Mouse (Mus musculus): Measurements from ENCODE around the gene Thsd4. TPM values are rescaled to one million over a fixed set of nuclear protein-coding genes. Genes with fewer than 3 reads are reported as not detected.

Gene Thsd4
- polyA plus RNA-seq, 1 experiment from 2014 or later: 13.6 TPM

DNA sequence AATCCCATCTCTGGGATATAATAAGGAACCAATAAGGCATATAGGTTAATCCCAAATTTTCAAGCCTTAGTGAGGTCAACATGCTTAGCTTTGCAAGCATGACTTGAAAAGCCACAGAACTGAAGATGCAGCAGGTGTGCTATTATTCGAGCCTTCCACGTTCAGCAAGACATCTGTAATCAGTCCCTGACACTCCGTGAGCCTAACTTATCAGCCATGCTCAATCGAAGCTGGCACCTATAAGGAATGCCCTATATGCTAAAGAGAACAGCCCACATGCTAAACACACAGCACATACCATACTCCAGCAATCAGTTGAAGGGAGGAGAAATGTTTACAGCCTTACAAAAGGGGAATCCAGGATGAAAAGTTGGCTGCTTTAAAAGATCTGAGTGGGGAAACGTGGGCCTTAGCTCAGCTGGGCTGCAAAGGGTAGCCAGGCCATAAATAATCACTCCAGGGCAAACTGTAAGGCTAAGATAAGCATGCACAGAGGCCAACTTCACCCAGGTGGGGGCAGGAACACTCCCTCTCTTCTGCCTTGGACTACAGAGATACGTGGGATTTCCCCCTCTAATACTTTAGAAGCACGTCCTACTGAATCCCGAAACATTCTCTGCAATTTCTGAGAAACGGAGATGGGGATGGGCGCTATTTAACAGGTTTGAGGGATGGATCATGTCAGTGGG is 154.1 kb downstream of the Thsd4 start:
- H3K4me1 ChIP-seq: peaks cover 18% of the 10 kb centered on the region
- no peak for ATAC-seq (ENCODE audit: insufficient number of reproducible peaks, insufficient read depth, low FRiP score, low TSS enrichment, low read depth)
- H3K9me3 ChIP-seq: no peaks in the 10 kb centered on the region
- H3K27ac ChIP-seq: no peak overlapping the region; the same call in 1 of the 2 replicates
- H3K36me3 ChIP-seq: no peaks in the 10 kb centered on the region
- no peaks in the 10 kb centered on the region for H3K27me3 ChIP-seq
- H3K4me2 ChIP-seq: no peak overlapping the region
- 76% methylated on average over 10 of the region's 10 CpGs for WGBS
- no peak overlapping the region for H3K9ac ChIP-seq
- H3K4me3 ChIP-seq: no peak overlapping the region

DNA sequence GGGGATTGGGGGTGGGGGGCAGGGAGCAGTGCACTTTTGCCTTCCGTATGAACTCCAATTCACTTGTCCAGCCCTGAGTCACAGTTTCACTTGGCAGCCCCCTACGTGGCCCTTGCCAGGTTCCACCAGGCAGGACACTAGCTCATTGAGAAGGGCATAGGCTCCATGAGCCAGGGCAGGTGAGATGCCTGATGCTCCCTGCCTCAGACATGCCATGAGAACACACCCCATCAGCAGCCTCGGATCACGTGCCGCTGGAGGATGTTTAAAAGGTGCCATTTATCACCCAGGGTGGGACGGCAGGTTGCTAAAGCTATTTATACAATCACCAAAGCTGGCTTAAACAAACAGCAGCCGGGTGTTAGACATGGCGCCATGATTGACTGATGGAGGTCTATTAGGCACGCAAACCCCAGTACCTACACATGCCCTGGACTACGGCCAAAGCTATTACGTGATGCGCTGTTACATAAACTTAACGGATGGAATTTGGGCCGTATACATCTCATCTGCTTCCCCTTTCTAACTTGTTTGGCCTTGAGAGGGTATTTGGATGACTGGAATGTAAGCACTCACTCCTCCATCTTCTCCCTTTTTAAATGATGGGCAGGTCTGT is 157.6 kb downstream of the Thsd4 start:
- peak; percentile 15; the same call in 1 of the 2 replicates for ATAC-seq (ENCODE audit: insufficient number of reproducible peaks, insufficient read depth, low FRiP score, low TSS enrichment, low read depth)
- no peaks in the 10 kb centered on the region for H3K36me3 ChIP-seq
- H3K9me3 ChIP-seq: no peaks in the 10 kb centered on the region
- H3K27ac ChIP-seq: no peak overlapping the region
- H3K4me1 ChIP-seq: peaks cover 18% of the 10 kb centered on the region
- no peaks in the 10 kb centered on the region for H3K27me3 ChIP-seq
- no peak overlapping the region for H3K4me2 ChIP-seq
- WGBS: 68% methylated on average over 14 of the region's 14 CpGs
- no peak overlapping the region for H3K4me3 ChIP-seq
- no peak overlapping the region for H3K9ac ChIP-seq

DNA sequence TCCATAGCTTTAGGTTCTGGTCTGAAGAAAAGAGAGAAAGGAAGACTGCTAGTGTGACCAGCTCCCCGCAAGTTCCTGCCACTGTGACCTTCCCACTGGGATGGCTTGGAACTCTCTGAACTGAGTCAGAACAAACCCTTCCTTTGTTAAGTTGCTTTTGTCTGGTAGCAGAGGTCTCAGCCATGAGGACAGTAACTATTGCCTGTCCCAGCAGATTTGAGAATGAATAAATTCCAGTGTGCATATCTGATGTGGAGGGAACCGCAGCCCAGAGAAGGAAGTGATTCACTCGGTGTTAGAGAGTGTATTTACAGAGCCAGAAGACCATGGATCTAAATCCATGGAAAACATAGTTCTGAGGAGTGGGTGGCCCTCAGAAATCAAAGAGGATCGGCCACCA is 169.5 kb downstream of the Thsd4 start:
- WGBS: 79% methylated on average over 4 of the region's 4 CpGs
- Histone ChIP-seq H3K27ac (no peak overlapping the region), H3K36me3 (no peaks in the 10 kb centered on the region), H3K4me2 (no peak overlapping the region), H3K4me1 (peaks cover 26% of the 10 kb centered on the region; the same call in 1 of the 2 replicates), H3K9ac (no peak overlapping the region), H3K27me3 (no peaks in the 10 kb centered on the region), H3K4me3 (no peak overlapping the region), H3K9me3 (no peaks in the 10 kb centered on the region)
- ATAC-seq (ENCODE audit: insufficient number of reproducible peaks, insufficient read depth, low FRiP score, low TSS enrichment, low read depth): no peak

DNA sequence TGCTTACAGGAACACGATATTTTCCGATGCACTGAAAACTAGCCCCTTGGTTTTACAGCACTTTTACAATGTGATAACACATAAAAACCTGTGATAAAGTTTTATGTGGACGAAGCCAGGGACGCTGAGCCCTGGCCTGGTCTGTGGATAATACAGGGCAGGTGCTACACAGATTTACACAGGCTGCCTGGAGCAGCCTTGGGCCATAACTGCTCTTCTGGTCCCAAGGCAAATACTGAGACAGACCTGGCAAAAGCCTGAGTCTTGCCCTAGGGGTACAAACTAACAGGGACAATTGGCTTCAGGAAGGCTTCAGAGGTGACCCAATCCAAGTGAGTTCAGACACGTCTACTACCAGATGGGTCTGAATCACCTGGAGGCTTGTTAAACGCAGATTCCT is 170.7 kb downstream of the Thsd4 start:
- Histone ChIP-seq H3K27ac (no peak overlapping the region), H3K4me3 (no peak overlapping the region), H3K27me3 (no peaks in the 10 kb centered on the region), H3K9ac (no peak overlapping the region), H3K4me2 (no peak overlapping the region), H3K36me3 (no peaks in the 10 kb centered on the region), H3K4me1 (peaks cover 28% of the 10 kb centered on the region; the same call in 1 of the 2 replicates), H3K9me3 (no peaks in the 10 kb centered on the region)
- ATAC-seq (ENCODE audit: insufficient number of reproducible peaks, insufficient read depth, low FRiP score, low TSS enrichment, low read depth): no peak
- WGBS: 81% methylated on average over 6 of the region's 6 CpGs

DNA sequence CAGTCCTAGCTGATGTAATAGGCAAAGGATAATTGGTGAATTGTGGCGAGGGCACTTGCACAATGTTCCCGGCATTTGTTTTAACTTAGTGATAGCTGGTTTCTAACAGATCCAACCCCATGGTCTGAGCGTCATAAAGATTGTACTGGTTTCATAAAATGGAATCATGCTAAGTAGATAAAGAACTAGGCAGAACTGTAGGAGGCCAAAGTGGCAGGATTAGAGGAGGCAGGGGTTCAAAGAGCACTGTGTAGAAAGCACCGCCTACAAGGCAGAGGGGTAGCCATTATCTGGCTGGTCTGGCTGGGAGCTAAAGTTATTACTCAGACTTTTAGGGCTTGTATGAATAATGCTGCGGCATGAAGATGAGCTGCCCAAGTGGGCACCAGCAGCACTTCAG is 185.7 kb downstream of the Thsd4 start:
- Histone ChIP-seq H3K36me3 (no peaks in the 10 kb centered on the region), H3K9ac (no peak overlapping the region), H3K4me2 (no peak overlapping the region), H3K4me3 (no peak overlapping the region), H3K27me3 (no peaks in the 10 kb centered on the region), H3K27ac (no peak overlapping the region), H3K4me1 (no peaks in the 10 kb centered on the region), H3K9me3 (no peaks in the 10 kb centered on the region)
- WGBS: 84% methylated on average over 5 of the region's 5 CpGs
- no peak for ATAC-seq (ENCODE audit: insufficient number of reproducible peaks, insufficient read depth, low FRiP score, low TSS enrichment, low read depth)

DNA sequence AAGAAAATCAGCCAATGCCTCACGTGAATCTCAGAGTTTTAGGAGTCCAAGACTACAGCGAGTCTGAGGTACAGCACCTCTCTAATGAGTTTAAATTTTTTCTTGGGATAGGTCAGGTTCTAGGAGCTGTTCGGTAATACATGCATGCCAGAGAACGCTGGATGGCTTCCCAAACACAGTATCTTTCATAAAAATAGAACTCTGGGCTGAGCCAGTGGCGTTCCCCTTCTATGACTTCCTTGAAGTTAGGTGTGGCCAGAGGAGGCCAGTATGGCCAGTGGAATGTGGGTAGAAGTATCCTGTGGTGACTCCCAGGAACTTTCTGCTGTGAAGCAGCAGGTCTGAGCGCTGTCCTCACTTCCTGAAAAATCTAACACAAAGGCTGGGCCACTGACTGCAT is 186.4 kb downstream of the Thsd4 start:
- 88% methylated on average over 6 of the region's 6 CpGs for WGBS
- H3K27ac ChIP-seq: no peak overlapping the region
- H3K9ac ChIP-seq: no peak overlapping the region
- no peaks in the 10 kb centered on the region for H3K36me3 ChIP-seq
- no peaks in the 10 kb centered on the region for H3K27me3 ChIP-seq
- H3K4me2 ChIP-seq: no peak overlapping the region
- H3K4me1 ChIP-seq: no peaks in the 10 kb centered on the region
- no peaks in the 10 kb centered on the region for H3K9me3 ChIP-seq
- ATAC-seq (ENCODE audit: insufficient number of reproducible peaks, insufficient read depth, low FRiP score, low TSS enrichment, low read depth): no peak
- H3K4me3 ChIP-seq: no peak overlapping the region

DNA sequence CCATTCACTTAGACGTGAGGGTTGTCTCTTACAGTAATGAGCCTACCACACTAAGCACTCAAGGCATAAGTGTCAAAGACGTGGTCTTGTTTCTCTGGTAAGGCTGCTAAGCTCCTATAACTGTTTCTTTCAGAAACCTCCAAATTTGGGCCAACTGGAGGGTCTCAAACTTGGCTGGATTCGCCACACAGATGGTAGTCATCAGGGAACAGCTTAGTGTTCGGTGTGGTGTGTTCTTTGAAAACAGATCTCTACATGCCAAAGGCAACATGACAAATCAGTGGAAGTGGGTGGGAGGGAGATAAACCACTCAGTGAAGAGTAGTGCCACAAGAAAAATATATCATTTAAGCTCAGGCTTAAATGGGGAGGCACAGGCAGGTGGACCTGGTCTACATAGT is 191.9 kb downstream of the Thsd4 start:
- H3K4me2 ChIP-seq: no peak overlapping the region
- 45% methylated on average over 4 of the region's 4 CpGs for WGBS
- no peak for ATAC-seq (ENCODE audit: insufficient number of reproducible peaks, insufficient read depth, low FRiP score, low TSS enrichment, low read depth)

DNA sequence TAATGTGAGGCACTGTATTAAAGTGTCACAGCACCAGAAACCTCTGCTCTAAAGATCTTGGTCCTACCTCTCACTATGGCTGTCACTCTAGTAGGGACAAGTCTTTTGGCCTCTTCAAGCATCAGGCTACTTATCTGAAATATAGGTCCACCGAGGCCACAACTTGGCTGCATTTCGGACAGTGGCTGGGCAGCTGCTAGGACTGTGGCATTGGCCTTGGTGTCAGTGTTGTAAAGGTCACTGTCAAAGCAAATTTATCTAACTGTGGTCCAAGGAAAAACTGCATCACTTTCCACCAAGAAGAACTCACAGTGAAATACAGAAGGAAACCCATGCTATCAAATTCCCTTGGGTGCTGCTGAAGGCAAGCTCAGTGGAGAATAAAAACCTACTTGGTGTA is 197.1 kb downstream of the Thsd4 start:
- H3K4me2 ChIP-seq: no peak overlapping the region
- H3K4me3 ChIP-seq: no peak overlapping the region
- ATAC-seq (ENCODE audit: insufficient number of reproducible peaks, insufficient read depth, low FRiP score, low TSS enrichment, low read depth): no peak
- H3K4me1 ChIP-seq: peaks cover 2% of the 10 kb centered on the region; the same call in 1 of the 2 replicates
- no peaks in the 10 kb centered on the region for H3K27me3 ChIP-seq
- 91% methylated on average over 2 of the region's 2 CpGs for WGBS
- no peaks in the 10 kb centered on the region for H3K36me3 ChIP-seq
- H3K9me3 ChIP-seq: no peaks in the 10 kb centered on the region
- H3K9ac ChIP-seq: no peak overlapping the region
- no peak overlapping the region for H3K27ac ChIP-seq

More for the DNA sequence above, 191.9 kb downstream of the Thsd4 start:
- Histone ChIP-seq H3K27me3 (no peaks in the 10 kb centered on the region), H3K27ac (no peak overlapping the region), H3K36me3 (no peaks in the 10 kb centered on the region), H3K4me3 (no peak overlapping the region), H3K9ac (no peak overlapping the region), H3K4me1 (peaks cover 6% of the 10 kb centered on the region; the same call in 1 of the 2 replicates), H3K9me3 (no peaks in the 10 kb centered on the region)

DNA sequence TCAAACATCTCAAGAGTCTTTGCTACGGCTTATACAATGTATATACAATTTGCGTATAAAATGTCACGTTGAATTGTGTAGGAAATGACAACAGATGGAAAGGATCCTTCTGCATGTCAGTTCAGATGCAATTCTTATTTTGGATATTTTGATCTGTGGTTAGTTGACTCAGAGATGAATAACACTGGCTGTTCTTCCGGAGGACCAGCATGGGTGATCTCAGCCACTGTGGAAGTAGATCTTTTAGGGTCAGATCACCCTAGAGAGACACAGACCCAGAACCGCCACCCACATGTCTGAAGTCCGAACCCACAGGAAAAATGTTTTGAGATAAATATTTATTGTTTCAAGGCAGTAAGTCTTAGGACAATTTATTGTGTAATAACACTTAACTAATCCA is 198.4 kb downstream of the Thsd4 start:
- no peak overlapping the region for H3K4me3 ChIP-seq
- no peak for ATAC-seq (ENCODE audit: insufficient number of reproducible peaks, insufficient read depth, low FRiP score, low TSS enrichment, low read depth)
- H3K4me1 ChIP-seq: no peaks in the 10 kb centered on the region
- H3K27ac ChIP-seq: no peak overlapping the region
- no peaks in the 10 kb centered on the region for H3K9me3 ChIP-seq
- H3K27me3 ChIP-seq: no peaks in the 10 kb centered on the region
- no peak overlapping the region for H3K9ac ChIP-seq
- 82% methylated on average over 6 of the region's 6 CpGs for WGBS
- no peaks in the 10 kb centered on the region for H3K36me3 ChIP-seq
- no peak overlapping the region for H3K4me2 ChIP-seq

DNA sequence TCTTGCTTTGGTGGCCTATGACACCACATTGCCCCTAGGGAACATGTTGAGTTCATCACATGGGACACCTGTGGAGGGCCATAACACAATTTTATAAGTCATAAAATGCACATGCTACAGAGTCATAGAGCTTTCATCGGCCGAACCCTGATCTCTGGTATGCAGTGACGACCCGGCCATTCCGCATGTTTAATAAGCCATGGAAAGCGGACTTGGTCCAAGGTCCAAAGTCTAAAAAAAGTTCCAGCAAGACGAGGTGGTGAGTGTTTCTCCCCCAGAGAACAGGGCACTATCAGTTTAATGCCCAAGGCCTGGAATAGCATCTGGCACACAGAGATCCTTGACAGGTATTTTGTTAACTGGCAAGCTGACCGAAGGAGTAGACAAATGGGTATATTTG is 204.6 kb downstream of the Thsd4 start:
- Histone ChIP-seq H3K4me2 (no peak overlapping the region), H3K36me3 (no peaks in the 10 kb centered on the region), H3K9me3 (no peaks in the 10 kb centered on the region), H3K9ac (no peak overlapping the region), H3K27ac (no peak overlapping the region), H3K27me3 (no peaks in the 10 kb centered on the region), H3K4me1 (no peaks in the 10 kb centered on the region; the same call in 1 of the 2 replicates), H3K4me3 (no peak overlapping the region)
- 91% methylated on average over 8 of the region's 8 CpGs for WGBS
- ATAC-seq (ENCODE audit: insufficient number of reproducible peaks, insufficient read depth, low FRiP score, low TSS enrichment, low read depth): no peak

DNA sequence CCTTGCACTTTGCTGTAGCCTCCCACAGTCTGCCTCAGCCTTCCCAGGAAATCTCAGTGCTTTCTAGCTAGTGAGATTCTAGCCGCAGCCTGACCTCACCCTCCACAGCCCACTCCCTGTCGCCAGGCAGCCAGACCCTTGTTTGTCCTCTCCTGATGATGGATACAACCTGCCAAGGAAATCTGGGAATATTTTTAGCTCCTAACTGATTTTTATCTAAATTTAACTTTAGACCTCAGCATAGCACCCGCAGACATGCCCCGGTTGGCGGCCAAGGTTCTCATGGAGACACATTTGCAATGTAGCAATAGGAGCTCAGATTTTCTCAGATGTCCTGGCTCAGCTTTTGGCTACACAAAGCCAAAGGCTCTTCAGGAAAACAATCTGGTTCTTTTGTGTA is 205.3 kb downstream of the Thsd4 start:
- Histone ChIP-seq H3K9ac (no peak overlapping the region), H3K4me2 (no peak overlapping the region), H3K9me3 (no peaks in the 10 kb centered on the region), H3K27ac (no peak overlapping the region), H3K4me3 (no peak overlapping the region), H3K27me3 (no peaks in the 10 kb centered on the region), H3K36me3 (no peaks in the 10 kb centered on the region), H3K4me1 (peaks cover 8% of the 10 kb centered on the region)
- no peak for ATAC-seq (ENCODE audit: insufficient number of reproducible peaks, insufficient read depth, low FRiP score, low TSS enrichment, low read depth)
- WGBS: 79% methylated on average over 5 of the region's 5 CpGs

DNA sequence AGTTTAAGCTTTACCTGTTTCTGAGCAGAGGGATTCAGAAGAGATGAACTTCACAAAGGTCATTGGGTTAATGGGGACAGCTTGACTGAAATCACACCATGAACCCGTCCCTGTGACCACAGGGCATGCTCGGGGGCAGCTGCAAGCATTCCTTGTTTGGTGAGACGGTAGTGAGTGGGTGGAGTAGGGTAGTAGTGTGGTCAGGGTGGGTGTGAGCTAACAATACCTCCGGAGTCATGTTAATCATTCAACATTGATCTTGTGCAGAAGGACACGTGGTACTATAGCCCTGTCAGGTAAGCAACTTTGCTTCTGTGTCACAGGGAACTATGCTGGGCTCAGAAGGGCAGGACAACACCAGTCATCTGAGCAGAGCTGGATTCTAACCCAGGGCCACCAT is 206.3 kb downstream of the Thsd4 start:
- H3K4me2 ChIP-seq: no peak overlapping the region
- no peaks in the 10 kb centered on the region for H3K9me3 ChIP-seq
- ATAC-seq (ENCODE audit: insufficient number of reproducible peaks, insufficient read depth, low FRiP score, low TSS enrichment, low read depth): no peak
- H3K4me3 ChIP-seq: no peak overlapping the region
- no peak overlapping the region for H3K9ac ChIP-seq
- H3K27ac ChIP-seq: no peak overlapping the region
- 61% methylated on average over 5 of the region's 5 CpGs for WGBS
- H3K4me1 ChIP-seq: peaks cover 13% of the 10 kb centered on the region
- no peaks in the 10 kb centered on the region for H3K27me3 ChIP-seq
- H3K36me3 ChIP-seq: no peaks in the 10 kb centered on the region
